Mouse (Mus musculus) E14TG2a.4 (cell line): ENCODE data around the gene Vps33b.

Experiments used
- CTCF ChIP-seq: conservative IDR thresholded peaks from 2 replicates; pipeline ENCODE4 v1.5.1; 2014; ENCODE audit warnings: low read length
- NANOG ChIP-seq: IDR thresholded peaks from 2 replicates; pipeline ENCODE4 v1.6.1; 2014; ENCODE audit warnings: borderline replicate concordance, low read length, mixed read lengths
- POU5F1 ChIP-seq: IDR thresholded peaks from 2 replicates; pipeline ENCODE4 v1.6.1; 2014; ENCODE audit warnings: low read length, borderline replicate concordance

GRCm38 (mm10) chr7:80326076-80326475, 56.6 kb downstream of the Vps33b start:
- TF ChIP-seq POU5F1: no peak
- TF ChIP-seq CTCF: no peak
- no peak for TF ChIP-seq NANOG
